Mouse (Mus musculus) lung, postnatal 4 days (tissue): ENCODE measurements around the gene Tmprss11e.
A peak's percentile ranks its signal among the peaks of the same experiment; 100 is the strongest.

Source experiments
- DNase-seq, 2 experiments: peaks; one replicate each; pipeline ENCODE4 v3.0.0; 2021

Tmprss11e gene

DNA sequence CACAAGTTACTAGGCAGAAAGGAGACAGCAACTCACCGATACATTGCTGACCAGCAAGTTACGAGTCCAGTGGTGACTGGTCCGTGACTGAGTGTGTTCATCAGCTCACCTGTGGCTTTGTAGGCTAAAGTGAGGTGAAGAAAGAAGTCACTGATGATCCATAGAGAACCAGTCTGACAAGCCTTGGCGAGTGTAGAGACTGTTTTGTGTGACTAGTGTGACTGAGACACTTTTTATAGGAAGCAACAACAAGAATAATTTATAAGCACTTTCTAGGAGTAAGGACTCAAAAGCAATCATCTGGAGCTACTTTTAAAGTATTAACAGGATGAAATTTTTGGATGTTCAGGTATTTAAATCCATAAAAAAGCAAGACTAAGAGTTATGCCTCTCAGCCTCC is at the start of gene Tmprss11e:
TSS of gene Tmprss11e (minus strand) at position 101 of the 400 bp plus-strand sequence.
- DNase-seq = no peak

DNA sequence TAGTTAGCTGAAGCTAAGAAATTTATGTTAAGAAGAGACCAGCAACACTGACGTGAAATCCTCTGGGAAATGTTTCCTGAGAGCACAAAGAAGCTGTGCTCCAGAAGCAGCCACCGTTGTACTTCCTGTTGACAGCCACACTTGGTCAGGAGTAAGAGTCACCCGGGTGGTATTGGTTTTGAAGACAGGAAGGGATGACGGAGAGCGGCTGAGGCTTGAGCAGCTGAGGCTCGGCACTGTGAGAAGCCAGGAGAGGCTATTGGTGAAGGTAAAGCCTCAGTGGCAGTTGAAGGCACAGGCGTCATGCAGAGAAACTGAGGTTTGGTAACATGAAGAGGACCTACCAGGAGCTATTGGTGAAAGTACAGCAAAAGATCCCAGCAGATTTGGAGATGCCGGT is 47.2 kb upstream of the Tmprss11e start:
- no peak for DNase-seq

DNA sequence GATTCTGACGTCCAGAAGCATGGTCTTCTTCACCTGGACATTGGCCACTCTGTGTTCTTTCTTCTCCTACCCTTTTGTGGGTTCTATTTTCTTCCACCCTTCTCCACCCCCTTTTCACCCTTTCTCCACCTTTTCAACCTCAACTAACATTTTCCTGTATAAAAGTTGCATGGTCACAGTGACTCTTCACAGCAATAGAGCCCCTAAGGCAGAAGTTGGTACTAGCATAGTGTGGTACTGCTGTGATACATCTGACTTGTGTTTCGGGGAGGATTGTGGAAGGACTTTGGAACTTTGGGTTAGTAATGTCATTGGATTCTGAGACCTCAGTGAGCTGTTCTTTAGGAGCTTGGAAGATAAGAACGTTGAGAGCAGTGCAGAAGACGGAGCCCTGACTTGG is 46.6 kb upstream of the Tmprss11e start:
- DNase-seq = no peak

DNA sequence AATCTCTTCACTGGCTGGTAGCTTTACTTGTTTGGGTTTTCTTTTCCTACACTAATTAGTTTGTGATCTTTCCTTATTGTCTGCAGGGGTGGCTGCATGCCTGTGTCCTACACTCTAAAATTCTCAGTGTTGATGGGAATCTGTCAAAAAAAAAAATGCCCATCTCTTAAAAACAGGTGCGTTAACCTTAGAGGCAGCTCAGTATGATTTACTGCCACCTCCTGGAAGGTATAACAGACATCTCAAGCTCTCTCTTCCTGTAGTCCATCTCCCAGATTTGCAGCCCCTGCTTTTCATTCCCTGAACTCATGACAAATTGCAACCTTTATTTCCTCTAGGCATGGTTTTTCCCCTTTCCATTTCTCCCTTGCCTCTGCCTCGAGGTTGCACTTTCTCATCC is 44.3 kb upstream of the Tmprss11e start:
- DNase-seq = no peak

DNA sequence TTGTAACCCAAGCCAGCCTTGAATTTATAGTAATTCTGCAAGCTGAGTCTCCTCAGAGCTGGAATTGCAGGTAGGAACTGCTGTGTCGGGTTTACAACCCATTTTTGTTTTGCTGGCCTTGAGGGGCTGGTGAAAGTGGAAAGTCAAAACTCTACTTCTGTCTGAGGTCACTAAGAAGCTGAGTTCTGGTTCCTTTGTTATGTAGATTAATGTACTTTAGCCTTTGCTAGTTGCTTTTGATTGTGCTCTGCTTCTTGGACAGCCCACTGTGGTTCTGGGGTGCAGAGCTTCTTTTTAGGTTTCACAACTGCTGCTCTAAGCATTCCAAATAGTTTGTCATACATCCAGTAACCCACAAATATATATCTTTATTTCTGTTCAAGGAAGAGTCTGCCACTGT is 41.2 kb upstream of the Tmprss11e start:
- no peak for DNase-seq

DNA sequence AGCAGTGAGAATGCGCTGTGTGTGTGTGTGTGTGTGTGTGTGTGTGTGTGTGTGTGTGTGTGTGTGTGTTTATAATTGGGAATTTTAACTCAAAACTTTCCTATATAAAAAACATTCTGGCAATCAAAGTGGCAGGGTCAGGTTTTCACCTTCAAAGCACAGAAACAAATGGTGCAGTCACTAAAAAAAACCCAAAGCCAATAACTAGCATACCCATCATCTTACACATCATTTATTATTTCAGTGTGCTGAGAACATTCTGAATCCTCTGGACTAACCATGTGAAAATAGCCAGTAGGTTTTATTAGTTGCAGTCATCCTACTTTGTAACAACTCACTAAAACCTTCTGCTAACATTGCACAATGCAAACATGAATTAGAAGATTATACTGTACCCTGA is 38.6 kb upstream of the Tmprss11e start:
- no peak for DNase-seq

DNA sequence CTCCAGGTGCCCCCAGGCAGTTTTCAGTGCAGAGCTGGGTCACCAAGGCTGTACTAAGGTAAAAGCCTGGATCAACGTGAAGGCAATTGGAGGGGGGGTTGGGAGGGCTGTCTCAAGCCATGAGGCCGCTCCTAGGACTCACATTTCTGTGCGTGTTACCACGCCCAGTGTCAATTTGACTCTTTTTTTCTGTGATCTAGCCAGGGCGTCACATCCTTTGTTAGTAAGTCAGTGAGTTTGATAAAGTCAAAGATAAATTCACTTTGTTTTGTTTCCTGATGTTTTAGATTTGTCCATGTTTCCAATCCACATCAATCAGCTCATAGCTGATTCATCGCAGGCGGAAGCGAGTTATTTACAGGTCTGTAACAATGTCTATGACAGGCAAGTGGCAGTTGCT is 37.4 kb upstream of the Tmprss11e start:
- DNase-seq = no peak

DNA sequence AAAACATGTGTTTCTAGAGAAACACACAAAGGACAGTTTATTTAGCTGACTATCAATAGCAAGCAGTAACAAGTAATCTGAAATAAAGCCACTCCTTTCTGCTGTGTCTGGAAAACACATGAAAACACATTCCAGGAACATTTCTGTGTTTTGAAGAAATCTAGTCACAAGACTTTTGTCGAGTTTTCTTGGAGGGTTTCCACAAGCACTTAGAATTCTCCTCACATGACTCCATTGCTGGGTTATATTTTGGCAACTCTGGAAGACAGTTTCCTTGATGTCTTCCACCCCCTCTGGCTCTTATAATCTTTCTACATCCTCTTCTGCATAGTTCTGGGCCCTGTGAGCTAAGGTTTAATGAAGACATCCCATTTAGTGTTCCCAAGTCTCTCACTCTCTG is 32.9 kb upstream of the Tmprss11e start:
- no peak for DNase-seq

DNA sequence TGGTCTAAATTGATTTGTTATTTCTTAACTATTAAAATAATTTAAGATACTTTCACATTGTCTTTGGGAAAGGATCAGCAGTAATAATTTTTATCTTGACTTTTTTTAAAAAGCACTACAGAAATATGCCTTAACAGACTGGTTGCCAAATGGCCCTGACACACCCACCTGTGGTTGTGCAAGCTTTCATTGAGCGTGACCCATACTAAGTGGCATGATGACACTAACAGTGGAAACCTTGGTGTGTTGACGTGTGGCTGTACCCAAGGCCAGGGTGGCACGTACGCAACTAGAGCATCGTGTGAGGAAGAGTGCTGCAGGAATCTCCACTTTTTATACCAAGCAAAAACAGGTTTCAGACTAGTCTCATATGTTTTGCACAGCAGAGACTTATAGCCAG is 31.3 kb upstream of the Tmprss11e start:
- DNase-seq = no peak

DNA sequence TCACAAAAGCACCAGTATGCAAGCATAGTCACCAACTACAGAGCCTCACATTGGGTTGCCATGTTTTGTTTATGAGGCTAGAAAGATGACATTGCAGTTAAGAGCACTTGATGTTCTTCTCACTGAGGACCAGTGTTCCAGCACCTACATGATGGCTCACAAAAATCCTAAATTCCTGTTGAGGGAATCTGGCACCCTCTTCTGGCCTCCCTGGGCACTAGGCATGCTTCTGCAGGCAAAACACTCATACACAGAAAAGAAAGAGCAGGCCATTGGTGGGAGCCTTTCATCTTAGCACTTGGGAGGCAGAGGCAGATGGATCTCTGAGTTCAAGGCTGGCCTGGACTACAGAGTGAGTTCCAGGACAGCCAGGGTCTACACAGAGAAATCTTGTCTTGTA is 25.4 kb upstream of the Tmprss11e start:
- DNase-seq = no peak

DNA sequence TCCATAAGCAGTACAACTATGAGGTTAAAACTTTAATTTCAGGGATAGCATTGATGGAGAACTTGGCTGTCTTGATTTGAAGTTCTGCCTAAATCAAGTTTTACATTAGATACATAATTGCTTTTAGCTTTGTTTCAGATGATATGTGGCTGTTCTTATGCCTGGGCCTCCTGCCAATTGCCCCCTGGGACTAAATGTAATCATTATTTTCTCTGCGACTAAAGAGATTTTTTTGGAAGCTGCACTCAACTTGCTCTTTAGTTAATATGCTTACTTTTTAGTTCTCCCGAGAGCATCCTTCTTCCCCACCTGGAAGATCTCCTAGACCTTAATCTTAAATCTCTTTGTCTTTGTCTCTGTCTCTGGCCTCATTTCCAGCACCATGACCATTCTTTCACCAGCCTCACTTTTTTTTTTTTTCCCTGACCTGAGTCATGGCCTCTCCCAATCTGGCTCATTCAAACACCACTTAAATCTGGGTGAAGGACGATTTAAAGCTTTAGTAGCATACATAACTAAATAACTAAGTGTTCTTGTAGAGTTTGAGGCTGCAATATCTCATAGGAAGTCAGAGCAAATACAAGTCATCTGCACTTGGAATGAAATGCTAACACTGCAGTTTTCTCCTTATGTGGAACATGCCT is 23.5 kb upstream of the Tmprss11e start:
- no peak for DNase-seq

DNA sequence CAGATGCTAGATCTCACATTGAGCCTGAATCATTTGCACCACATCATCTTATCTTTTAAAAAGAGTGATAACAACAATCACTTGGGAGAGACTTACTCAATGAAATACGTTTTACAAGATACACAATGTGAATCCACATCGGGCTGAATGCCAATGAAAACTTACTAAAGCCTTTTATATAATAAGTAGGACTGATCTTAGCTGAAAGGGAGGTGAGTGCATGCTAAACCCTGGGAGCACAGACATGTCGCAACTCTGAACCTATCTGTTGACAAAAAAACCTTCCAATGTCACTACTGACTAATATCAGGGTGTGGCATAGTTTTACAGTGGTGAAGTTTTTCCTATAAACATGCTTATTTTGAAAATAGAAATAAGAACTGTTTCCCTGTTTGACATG is 2.8 kb downstream of the Tmprss11e start:
- no peak for DNase-seq

DNA sequence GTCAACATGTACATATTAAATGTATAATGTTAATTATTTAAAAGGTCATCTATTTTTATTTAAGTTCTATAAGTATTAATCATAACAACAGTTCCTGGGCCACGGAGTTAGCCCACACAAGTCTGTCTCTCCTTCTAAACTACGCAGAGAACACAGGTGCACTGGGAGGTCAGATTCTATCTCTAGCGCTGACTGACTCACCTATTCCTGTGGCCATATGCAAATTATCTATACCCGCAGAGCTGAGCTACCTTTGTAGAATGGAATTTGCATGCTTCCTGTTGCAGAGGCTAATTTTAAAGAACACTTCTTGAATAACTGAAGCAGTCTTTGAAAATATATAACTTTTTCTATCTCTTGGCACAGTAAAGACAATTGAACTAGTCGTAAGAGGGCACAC is 4.5 kb downstream of the Tmprss11e start:
- no peak for DNase-seq

DNA sequence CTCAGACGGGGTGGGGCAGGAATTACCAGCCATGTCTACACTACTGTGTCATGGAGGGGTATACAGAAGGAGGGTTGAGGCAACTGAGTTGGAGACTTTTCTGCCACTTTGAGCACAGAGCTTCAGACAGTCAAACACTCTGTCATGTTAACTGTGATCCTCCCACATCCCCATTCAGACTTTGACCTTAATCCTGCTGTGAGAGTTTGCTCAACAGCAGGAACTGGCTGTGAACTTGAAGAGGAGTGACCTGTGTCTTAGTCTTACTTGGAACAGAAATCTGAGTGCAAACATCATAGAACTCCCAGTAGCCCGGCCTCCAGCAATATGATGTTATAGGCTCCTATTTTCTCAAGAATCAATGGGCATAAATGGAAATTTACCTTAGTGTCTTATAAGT is 9.8 kb downstream of the Tmprss11e start:
- no peak for DNase-seq

DNA sequence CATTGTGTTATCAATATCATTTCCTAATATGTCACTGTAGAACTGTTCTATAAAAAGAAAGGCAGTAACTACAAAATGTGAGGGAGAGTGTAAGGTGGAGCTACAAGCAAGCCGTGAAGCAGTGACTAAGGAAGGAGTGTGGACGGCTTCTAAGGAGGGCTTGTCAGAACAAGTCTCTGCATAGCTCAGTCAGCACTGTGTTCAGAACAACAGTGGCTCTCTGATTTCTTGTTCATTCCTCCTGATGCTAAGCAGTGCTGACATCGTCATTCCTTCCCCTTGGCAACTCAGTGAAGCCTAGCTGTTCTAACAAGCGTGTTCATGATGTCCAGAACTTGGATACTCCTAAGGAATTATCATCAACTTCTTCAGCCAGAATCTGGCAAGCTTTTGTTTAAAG is 15.0 kb downstream of the Tmprss11e start:
- DNase-seq = no peak

DNA sequence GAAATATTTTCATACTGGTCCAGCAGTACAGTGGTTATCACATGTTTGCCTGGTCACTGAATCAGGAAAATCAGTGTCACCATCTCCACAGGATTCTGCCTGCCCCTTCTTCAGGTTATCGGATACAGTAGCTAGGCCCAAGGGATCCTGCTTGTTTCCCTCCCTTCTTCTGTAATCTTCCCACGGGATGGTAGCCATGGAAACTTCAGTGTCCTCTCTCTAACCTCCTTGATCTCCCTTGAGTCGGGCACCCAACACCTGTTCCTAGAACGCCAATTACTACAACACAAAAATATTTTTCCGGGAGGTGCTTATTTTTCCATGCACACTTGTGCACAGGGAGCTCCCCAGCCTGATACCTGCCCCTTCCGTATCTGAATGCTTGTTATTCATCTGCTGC is 17.0 kb downstream of the Tmprss11e start:
- no peak for DNase-seq

DNA sequence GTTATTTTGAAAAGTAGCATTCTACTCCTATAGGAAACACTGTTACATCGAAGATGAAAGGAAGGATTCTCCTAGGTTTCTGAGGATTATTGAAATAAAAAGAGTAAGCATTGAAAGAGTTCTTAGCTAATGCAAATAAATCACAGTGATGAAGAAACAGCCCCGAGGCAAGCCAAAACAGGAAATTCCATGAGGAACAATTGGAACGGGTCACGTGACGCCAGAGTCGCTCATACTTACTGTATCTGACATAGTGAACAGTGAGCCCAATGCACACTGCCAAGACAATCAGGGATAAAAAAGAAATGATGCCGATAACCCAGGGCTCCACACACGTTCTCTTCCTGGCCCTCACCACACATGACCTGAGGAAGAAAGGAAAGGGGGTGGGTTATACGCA is 18.6 kb downstream of the Tmprss11e start:
- peak; percentile 6 to 23 for DNase-seq

DNA sequence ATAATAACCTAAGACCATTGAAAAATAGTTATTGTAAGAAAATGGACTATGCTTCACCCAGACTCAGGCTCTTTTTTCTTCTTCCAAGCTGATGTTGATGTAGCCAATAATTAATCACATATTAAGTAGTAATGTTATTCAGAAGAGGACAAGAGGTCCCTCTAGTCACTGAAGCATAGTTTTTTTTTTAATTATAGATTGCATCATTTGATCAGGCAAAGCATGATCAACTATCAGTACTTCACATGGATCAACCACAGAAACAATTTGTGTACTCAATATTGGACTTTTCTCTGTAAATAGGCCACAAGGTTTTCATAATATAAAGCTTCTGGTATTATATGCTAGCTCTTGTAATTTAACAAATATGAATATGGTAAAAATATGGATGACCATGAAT is 20.6 kb downstream of the Tmprss11e start:
- no peak for DNase-seq

DNA sequence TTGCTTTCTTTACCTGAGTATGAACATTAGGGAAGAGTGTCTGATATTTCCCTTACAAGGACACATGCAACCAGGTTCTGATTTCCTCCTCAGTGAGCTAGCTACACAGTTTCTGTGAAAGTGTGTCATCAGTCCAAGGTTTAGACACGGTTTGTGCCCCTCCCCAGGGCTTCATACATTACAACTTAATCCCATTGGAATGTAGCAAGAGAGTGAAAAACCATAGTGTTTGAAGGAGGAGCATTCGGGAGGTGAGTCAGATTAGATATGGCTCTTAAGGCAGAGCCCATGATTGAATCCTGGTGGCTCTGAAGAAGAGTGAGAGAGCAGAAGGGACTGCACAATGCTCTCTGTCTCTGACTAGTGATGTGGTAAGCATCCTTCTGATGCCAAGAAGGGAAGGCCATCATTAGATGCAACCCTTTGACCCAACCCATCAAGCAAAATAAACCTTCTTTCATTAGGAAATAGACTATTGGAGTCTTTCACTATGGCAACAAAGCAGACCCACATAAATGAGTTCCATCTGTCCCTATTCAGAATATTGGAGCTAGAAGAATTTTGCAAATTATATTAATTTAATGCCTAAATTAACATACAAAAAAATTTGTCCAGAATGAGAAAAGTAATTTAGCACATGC is 22.7 kb downstream of the Tmprss11e start:
- no peak for DNase-seq

DNA sequence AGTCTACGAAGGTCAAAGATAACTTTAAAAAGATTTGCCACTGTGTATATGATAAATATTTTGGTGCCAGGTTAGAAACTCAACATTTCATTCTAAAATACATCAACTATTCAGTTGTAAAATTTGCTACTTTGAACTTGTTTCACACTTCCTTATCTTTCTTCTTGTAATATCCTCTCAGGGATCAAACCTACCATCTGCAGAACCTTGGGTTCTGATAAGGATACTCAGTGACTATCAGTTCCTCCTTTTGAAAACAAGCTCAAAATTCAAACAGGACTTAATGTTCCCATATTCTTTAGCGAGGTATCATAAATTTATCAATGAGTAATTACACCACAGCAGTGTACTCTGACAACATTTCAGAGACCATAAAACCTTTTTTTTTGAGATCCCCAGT is 30.6 kb downstream of the Tmprss11e start:
- no peak for DNase-seq

DNA sequence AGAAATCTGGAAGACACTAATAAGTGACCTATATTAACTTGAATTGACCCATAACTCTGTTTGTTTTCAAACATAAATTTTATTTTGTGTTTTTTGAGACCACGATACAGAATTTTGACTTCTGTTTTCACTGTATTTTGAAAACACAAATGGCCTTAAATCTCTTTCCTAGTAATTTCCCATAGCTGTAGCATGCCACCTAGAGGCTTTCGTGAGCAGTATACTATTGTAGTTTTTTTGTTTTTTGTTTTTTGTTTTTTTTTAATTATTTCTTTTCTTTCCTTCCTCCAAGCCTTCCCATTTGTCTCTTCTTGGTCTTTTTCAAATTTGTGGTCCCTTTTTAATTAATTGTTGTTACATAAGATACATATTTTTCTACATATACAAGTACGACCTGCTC is 40.7 kb downstream of the Tmprss11e start:
- DNase-seq = no peak

DNA sequence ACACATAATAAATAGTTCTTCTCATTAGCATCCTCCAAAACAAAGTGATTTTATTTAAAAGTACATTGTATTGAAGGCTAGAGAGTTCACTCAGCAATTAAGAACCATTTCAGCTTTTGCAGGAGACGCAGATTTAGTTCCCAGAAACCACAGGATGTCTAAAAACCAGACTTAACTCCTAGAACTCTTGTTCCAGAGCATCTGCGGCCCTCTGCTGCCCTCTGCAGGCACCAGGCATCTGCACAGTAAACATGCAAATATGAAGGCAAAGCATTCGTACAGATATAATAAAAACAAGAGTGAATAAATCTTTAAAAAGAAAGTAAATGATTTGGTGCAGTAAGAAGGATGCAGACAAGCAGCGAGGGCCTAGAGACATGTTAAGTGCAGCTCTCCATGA is 60.9 kb downstream of the Tmprss11e start:
- DNase-seq = peak; percentile 23 to 34

DNA sequence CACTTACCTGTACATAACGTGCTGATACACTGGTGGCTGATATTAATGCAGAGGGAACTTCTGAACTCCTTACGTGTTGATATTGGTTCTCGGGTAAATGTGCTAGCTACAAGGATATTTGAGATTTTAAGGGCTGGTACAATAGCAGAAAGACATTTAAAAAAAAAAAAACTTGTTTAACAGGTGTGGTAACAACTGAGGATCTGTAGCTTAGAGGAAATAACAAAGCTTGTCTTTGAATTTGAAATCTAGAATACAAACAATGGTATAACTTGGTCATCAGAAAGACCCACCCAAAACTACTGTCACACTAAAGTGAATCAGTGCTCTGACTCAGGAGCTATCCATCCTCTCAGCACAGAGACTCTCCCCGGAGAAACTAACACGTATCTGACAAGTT is 69.4 kb downstream of the Tmprss11e start, which contains the start of gene Tmprss11b:
TSS of gene Tmprss11b (minus strand) at position 101 of the 400 bp plus-strand sequence.
- DNase-seq = no peak
